Mouse (Mus musculus): ENCODE measurements around the gene Med26.

Gene Med26

GRCm38 (mm10) chr8:72547802-72548643, at the start of gene Med26:
Gene Med26, minus strand, starts transcription at chr8:72548270.
- CTCF ChIA-PET, result interaction anchor here (0.6 kb wide), 2 partner anchors 75 to 133 kb away, joined by 6 to 7 read pairs; no protein-coding TSS in a partner anchor

DNA sequence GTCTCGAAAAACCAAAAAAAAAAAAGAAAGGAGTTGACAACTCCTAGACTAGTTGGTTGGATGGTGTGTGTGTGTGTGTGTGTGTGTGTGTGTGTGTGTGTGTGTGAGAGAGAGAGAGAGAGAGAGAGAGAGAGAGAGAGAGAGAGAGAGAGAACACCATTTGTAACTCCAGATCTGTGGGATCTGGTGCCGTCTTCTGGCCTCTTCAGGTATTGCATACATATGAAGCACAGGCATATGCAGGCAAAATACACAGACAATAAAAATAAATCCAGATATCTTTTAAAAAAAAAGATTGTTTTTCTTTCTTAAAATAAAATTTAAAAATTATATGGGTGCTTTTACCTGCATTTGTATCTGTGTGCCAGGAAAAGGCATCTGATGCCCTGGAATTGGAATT, 42.1 kb upstream of the Med26 start:
- CTCF ChIA-PET, result no interaction called here

- CTCF ChIA-PET, result no interaction called here
Measured at GRCm38 (mm10) chr8:72589286-72589685, 41.2 kb upstream of the Med26 start.

- CTCF ChIA-PET, result no interaction called here
Measured at GRCm38 (mm10) chr8:72588865-72589264, 40.8 kb upstream of the Med26 start.

GRCm38 (mm10) chr8:72587806-72588205, 39.7 kb upstream of the Med26 start:
- CTCF ChIA-PET, result no interaction called here

DNA sequence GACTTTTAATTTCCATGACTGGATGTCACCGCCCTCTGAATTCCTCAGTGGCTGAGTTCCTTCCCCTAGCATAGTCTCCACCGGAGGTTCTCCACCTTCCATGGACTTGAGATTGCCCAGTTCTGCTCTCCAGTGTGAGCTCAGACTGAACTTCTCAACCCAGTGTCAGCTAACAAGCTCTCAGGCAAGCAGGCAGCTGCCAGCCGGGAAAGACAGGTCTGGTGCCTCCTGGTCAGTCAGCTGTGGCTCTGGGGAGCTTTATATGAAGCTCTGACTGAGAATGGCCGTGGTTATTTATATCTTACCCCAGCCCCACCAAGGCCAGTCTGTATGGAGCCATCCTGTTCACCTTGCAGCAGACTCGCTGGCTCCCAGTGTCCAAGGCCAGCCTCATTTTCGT, 36.3 kb upstream of the Med26 start:
- CTCF ChIA-PET, result no interaction called here

GRCm38 (mm10) chr8:72583056-72583771, 35.1 kb upstream of the Med26 start:
- CTCF ChIA-PET, result no interaction called here

DNA sequence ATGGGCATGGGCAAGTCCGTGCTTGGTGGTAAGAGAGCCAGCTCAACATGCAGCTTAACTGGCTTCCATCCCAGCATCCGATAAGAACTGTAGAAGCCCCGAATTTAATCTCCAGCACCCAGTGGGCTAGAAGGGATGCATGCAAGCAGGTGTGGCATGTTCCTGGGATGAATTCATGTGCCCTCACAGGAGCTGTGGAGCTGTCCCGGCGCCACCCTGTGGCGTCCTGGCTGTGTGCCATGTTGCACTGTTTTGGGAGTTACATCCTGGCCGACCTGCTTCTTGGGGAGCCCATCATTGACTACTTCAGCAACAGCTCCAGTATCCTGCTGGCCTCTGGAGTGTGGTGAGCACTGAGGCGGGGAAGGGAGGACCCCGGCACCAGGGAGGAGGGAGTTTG, 31.3 kb upstream of the Med26 start:
- CTCF ChIA-PET, result no interaction called here

DNA sequence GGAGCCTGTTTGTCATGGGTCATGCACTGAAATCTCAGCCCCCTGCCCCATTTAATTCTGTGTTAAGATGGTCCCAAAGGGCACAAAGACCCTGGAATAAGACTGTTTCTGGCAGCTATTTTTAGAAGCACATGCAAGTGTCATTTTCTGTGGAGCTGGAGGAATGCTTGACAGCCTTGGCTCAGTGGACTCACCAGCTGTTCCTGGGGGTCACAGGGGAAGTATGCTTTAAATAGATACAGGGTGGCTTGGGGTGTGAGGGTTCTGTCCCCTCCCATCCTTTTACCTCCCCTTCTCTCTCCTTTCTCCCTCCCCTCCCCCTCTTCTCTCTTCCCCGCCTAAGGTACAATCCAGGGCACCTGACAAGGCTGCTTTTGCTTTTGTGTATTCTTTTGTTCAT, 29.9 kb upstream of the Med26 start:
- CTCF ChIA-PET, result no interaction called here

DNA sequence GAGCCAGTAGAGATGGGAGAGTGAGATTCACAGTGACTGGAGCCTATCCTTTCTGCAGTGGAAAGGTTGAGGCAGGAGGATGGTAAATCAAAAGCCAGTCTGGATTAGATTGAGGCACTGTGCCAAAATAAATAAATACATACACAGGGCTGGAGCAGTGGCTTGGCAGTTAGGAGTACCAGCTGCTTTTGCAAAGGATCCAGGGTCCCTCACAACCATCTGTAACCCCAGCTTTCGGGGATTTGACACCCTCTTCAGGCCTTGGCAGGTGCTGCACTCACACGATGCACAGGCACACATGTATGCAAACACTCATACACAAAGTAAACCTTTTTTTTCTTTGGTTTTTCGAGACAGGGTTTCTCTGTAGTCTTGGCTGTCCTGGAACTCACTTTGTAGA, 29.2 kb upstream of the Med26 start:
- CTCF ChIA-PET, result no interaction called here

- CTCF ChIA-PET, result no interaction called here
Measured at GRCm38 (mm10) chr8:72575915-72576314, 27.8 kb upstream of the Med26 start.

- CTCF ChIA-PET, result no interaction called here
Measured at GRCm38 (mm10) chr8:72573450-72573849, 25.4 kb upstream of the Med26 start.

GRCm38 (mm10) chr8:72572507-72572906, 24.4 kb upstream of the Med26 start:
- CTCF ChIA-PET, result interaction anchor here (0.5 to 0.9 kb wide), 3 partner anchors 150 to 233 kb away, joined by 3 to 6 read pairs (median 4); no protein-coding TSS in a partner anchor

DNA sequence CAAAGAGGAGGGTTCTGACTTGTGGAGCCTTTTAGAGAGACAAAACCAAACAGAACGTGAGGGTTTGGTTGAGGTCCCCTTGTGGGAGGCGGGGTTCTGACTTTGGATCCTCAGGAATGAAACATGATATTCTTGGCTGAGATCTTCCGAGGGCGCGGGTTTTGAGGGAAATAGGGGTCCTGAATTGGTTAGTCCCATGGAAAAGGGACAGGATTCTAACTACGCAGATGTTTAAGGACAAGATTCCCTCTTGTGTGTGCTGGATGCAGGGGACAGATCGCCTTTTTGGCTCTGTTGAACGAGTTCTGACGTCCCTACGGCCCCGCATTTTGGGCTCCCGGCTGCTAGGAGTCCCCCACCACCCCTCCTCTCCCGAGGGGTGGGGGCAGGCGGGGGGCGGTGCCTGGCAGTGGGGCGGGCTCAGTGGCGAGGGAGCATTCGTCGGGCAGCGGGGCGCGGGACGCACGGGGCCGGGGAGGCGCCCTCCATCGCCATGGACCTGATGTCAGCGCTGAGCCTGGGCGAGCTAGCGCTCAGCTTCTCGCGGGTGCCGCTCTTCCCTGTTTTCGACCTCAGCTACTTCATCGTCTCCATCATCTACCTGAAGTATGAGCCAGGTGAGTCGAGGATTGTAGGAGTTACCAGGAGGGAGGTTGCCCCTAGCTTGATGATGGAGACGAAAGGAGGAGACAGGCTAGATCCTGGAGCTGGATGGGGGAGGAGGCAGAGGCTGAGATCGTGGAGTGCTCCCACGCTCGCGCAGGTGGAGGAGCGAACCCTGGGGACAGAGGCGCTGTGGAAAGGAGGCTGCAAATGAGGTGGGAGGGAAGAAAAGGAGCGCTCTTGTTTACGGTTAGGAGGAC, 23.8 kb upstream of the Med26 start, which contains the start of gene Tmem38a:
TSS of gene Tmem38a (plus strand) at position 445 of the 863 bp plus-strand sequence.
- CTCF ChIA-PET, result interaction anchor here (0.9 kb wide), 1 partner anchor 149 kb away, joined by 3 read pairs; no protein-coding TSS in a partner anchor

GRCm38 (mm10) chr8:72570633-72571610, 22.9 kb upstream of the Med26 start, which contains the start of gene Smim7:
Gene Smim7, minus strand, starts transcription at chr8:72571088.
- CTCF ChIA-PET, result no interaction called here

DNA sequence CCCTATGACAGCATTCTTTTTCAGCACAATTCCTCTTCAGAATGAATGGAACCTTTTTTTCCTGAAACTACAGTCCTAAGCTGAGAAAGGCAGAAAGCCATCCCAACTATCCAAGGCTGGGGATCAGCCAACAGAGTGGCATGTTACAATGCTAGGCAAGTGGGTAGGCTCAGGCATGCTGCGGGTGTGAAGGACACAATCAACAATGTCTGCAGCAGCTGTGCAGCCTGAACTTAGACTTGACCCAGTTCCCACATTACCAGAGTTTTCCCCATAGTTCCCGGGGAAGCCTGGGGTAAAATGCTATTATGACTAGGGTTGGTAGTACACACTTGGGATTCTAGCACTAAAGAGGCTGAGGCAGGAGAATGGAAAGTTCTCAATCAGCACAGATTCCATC, 17.9 kb upstream of the Med26 start:
- CTCF ChIA-PET, result no interaction called here

DNA sequence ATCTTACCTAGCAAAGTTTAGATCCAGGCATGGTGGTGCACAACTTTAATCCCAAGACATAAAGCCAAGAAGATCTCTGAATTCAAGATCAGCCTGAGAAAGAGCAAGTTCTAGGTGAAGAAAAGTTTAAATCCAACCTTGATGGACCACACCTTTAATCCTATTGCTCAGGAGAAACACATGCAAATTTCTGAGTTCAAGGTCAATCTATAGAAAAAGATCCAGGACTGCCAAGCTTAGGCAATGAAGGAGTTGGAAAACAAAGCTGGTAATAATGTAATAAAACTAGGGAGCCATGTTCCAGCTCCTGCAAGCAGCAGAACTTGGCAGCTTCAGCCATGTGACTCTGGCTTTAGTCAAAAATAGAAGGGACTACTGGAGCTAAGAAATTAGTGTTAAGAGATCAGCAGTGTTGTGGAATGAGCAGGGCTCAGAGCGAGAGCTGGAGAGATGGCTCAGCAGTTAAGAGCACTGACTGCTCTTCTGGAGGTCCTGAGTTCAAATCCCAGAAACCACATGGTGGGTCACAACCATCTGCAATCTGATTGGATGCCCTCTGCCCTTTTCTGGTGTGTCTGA, 13.1 kb upstream of the Med26 start:
- CTCF ChIA-PET, result interaction anchor here (0.7 kb wide), 1 partner anchor 318 kb away, joined by 9 read pairs; no protein-coding TSS in a partner anchor

DNA sequence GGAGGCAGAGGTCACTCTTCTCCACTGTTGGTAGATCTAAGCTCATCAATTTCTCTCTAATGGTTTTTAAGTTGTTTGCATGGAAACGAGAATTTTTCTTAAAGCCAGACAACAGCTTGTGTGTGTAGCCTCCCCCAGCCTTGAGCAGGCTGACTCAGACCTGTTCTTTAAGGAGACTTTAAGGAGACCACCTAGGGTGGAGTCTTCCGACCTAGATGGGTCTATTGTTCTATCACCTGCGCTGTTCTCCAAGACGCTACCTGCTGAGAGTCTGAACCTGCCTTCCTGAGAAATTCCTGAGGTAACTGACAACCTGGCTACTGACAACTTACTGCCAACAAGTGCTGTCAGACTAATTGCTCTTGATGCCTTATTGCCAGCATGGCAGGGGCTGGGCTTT, 7.7 kb upstream of the Med26 start:
- CTCF ChIA-PET, result no interaction called here

DNA sequence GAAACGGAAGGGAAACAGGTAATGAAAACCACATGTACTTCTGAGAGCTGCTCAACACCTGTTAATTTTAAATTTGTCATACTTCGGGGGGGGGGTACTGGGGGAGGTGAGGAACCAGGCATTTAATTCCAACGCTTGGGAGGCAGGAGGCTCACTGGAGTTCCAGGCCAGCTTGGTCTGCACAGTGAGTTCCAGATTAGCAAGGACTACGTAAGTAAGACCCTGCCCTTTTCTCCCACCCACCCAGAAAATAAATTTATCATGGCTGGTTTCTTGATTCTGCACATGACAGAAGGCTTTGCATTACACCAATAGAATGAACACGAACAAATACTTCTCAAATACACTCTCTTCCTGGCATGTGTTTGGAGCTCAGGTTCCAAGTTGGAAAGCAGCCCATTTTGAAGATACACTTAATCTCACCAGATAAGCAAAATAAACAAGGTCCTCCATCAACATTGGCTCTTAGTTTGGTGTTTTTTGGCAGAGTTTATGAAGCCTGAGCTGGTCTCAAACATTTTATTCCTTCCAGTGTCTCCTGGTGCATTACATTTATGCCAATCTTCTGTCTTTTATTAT, 1.3 kb upstream of the Med26 start:
- CTCF ChIA-PET, result interaction anchor here (0.7 kb wide), 1 partner anchor 126 kb away, joined by 9 read pairs; no protein-coding TSS in a partner anchor

All from spleen, embryonic (tissue).